8 mouse cellular contexts compared by ENCODE assay signal in genomic region chr7:16183663-16184062, GRCm38 (mm10). TPM values are rescaled to one million over a fixed set of nuclear protein-coding genes. Genes with fewer than 3 reads are reported as not detected.
DNase-seq lines count a peak whose midpoint lies in the region; ATAC-seq lines count a peak whose summit lies in the region.
"Had no signal": no experiment of that assay in that cellular context is flagged by ENCODE, and none has a peak within 500 bp of the region (broad histone marks: within the 10 kb centered on the region; RNA-seq: fewer than 3 reads in every experiment).

No protein-coding gene starts in this region.

- no peak for ATAC-seq in midbrain, embryonic 11.5 days (ENCODE audit: low FRiP score)
- ATAC-seq in midbrain, embryonic 13.5 days, result no peak
- peak; percentile 87 for ATAC-seq in megakaryocyte progenitor cell, adult 5-6 weeks (replicated peaks; ENCODE audit: poor library complexity)

- no peaks in the 10 kb centered on the region for H3K4me1 ChIP-seq in midbrain, embryonic 11.5 days (ENCODE audit: control insufficient read depth, insufficient read depth, low read length)
- no peaks in the 10 kb centered on the region for H3K4me1 ChIP-seq in midbrain, embryonic 13.5 days (replicated peaks)
- H3K4me1 ChIP-seq: embryonic facial prominence, embryonic 13.5 days had no signal

- H3K4me2 ChIP-seq in midbrain, embryonic 11.5 days, result no peak overlapping the region
- H3K4me2 ChIP-seq in midbrain, embryonic 13.5 days (replicated peaks), result no peak overlapping the region
- H3K4me2 ChIP-seq: embryonic facial prominence, embryonic 13.5 days had no signal

- no peak overlapping the region for H3K4me3 ChIP-seq in midbrain, embryonic 11.5 days (ENCODE audit: low read depth, low read length)
- H3K4me3 ChIP-seq in midbrain, embryonic 13.5 days (replicated peaks), result no peak overlapping the region
- H3K4me3 ChIP-seq: embryonic facial prominence, embryonic 13.5 days had no signal

- H3K27ac ChIP-seq in midbrain, embryonic 11.5 days (ENCODE audit: low read depth, low read length), result no peak overlapping the region
- no peak overlapping the region for H3K27ac ChIP-seq in midbrain, embryonic 13.5 days
- H3K27ac ChIP-seq: embryonic facial prominence, embryonic 13.5 days had no signal

- peak; percentile 87 for DNase-seq in midbrain, embryonic 11.5 days (ENCODE audit: low spot score, missing footprints)
- DNase-seq in adipocyte (ENCODE audit: low spot score), result peak; percentile 40
- peak; percentile 70 for DNase-seq in kidney, adult 18-20 months
- DNase-seq in right cerebral cortex, postnatal 36 days (ENCODE audit: low spot score in 2 of 2), result no peak
- no peak for DNase-seq in left cerebral cortex, postnatal 10 days (ENCODE audit: extremely low spot score in 1 of 2, low spot score in 2 of 2)

- peaks cover 14% of the 10 kb centered on the region for H3K36me3 ChIP-seq in midbrain, embryonic 11.5 days (ENCODE audit: control insufficient read depth, insufficient read depth, low read length)
- peaks cover 67% of the 10 kb centered on the region for H3K36me3 ChIP-seq in midbrain, embryonic 13.5 days

- intact Hi-C loops in left cerebral cortex, postnatal 10 days (cut with DNase I), result no loop called here

- H3K9me3 ChIP-seq in midbrain, embryonic 11.5 days (ENCODE audit: control insufficient read depth, low read length), result no peaks in the 10 kb centered on the region
- no peaks in the 10 kb centered on the region for H3K9me3 ChIP-seq in midbrain, embryonic 13.5 days
- H3K9me3 ChIP-seq: embryonic facial prominence, embryonic 13.5 days had no signal

- H3K27me3 ChIP-seq in midbrain, embryonic 11.5 days (ENCODE audit: control insufficient read depth, insufficient read depth, low read length), result no peaks in the 10 kb centered on the region
- H3K27me3 ChIP-seq in midbrain, embryonic 13.5 days, result no peaks in the 10 kb centered on the region
- H3K27me3 ChIP-seq: embryonic facial prominence, embryonic 13.5 days had no signal

- 29% methylated on average over 8 of the region's 8 CpGs for WGBS in midbrain, embryonic 11.5 days
- 35% methylated on average over 8 of the region's 8 CpGs for WGBS in midbrain, embryonic 13.5 days

- H3K9ac ChIP-seq in midbrain, embryonic 11.5 days (ENCODE audit: low read length), result no peak overlapping the region
- no peak overlapping the region for H3K9ac ChIP-seq in midbrain, embryonic 13.5 days (replicated peaks)
- H3K9ac ChIP-seq: embryonic facial prominence, embryonic 13.5 days had no signal

RNA-seq across cellular contexts. Expression of gene Meis3, which starts 8.8 kb away (rescaled TPM):
- 74.7 and 80.7 TPM in 2 replicates for polyA plus RNA-seq in midbrain, embryonic 11.5 days (2014; fragmentation: Nextera tagmentation; extraction: Ambion mirVana)
- polyA plus RNA-seq in midbrain, embryonic 13.5 days (2015; fragmentation: Nextera tagmentation; extraction: Ambion mirVana), result 158 and 160 TPM in 2 replicates
- total RNA-seq in megakaryocyte progenitor cell, adult 5-6 weeks (2015), result 0.34 TPM in 1 of 2 replicates, not detected in the other
- not detected in 2 replicates for total RNA-seq in megakaryocyte progenitor cell, adult 5-6 weeks (2017)
- total RNA-seq in left cerebral cortex, postnatal 10 days (2021), result 10 to 100 TPM; 42.4 to 46.4 TPM

RNA-seq across cellular contexts. Expression of gene Dhx34, which starts 38.2 kb away (rescaled TPM):
- 9.0 and 10.3 TPM in 2 replicates for polyA plus RNA-seq in midbrain, embryonic 11.5 days (2014; fragmentation: Nextera tagmentation; extraction: Ambion mirVana)
- 15.6 and 16.8 TPM in 2 replicates for polyA plus RNA-seq in midbrain, embryonic 13.5 days (2015; fragmentation: Nextera tagmentation; extraction: Ambion mirVana)
- total RNA-seq in megakaryocyte progenitor cell, adult 5-6 weeks (2015), result 6.0 and 6.7 TPM in 2 replicates
- total RNA-seq in megakaryocyte progenitor cell, adult 5-6 weeks (2017), result 6.6 and 8.1 TPM in 2 replicates
- 10 to 100 TPM; 10.3 to 10.5 TPM for total RNA-seq in left cerebral cortex, postnatal 10 days (2021)

RNA-seq across cellular contexts. Expression of gene Slc8a2, which starts 54.0 kb away (rescaled TPM):
- polyA plus RNA-seq in midbrain, embryonic 11.5 days (2014; fragmentation: Nextera tagmentation; extraction: Ambion mirVana), result 0.27 and 0.34 TPM in 2 replicates
- 0.66 and 1.1 TPM in 2 replicates for polyA plus RNA-seq in midbrain, embryonic 13.5 days (2015; fragmentation: Nextera tagmentation; extraction: Ambion mirVana)
- total RNA-seq in megakaryocyte progenitor cell, adult 5-6 weeks (2015), result not detected in 2 replicates
- total RNA-seq in megakaryocyte progenitor cell, adult 5-6 weeks (2017), result not detected in 2 replicates
- total RNA-seq in left cerebral cortex, postnatal 10 days (2021), result 100 to 1,000 TPM; 285 to 298 TPM

Comparison
In these comparisons a context has a peak if more than half of its experiments do, and no peak if none do; other contexts are left out.
1. DNase-seq: peak in midbrain, embryonic 11.5 days (single experiment), adipocyte (single experiment) and kidney, adult 18-20 months (single experiment); none in right cerebral cortex, postnatal 36 days (0 of 2) and left cerebral cortex, postnatal 10 days (0 of 2).
2. RNA of gene Meis3, which starts 8.8 kb away (total RNA-seq): 42.4 to 46.4 TPM in left cerebral cortex, postnatal 10 days; 0.34 TPM in megakaryocyte progenitor cell, adult 5-6 weeks; every median in the first group is over 10 times any median in the second.
3. RNA of gene Slc8a2, which starts 54.0 kb away (total RNA-seq): 285 to 298 TPM in left cerebral cortex, postnatal 10 days; not detected in megakaryocyte progenitor cell, adult 5-6 weeks; every median in the first group is over 100 times any median in the second.